Mouse (Mus musculus): ENCODE measurements around the gene Vps41. TPM values are rescaled to one million over a fixed set of nuclear protein-coding genes. Genes with fewer than 3 reads are reported as not detected.

The Vps41 gene
- polyA plus RNA-seq, 1 experiment: 12.6 TPM

DNA sequence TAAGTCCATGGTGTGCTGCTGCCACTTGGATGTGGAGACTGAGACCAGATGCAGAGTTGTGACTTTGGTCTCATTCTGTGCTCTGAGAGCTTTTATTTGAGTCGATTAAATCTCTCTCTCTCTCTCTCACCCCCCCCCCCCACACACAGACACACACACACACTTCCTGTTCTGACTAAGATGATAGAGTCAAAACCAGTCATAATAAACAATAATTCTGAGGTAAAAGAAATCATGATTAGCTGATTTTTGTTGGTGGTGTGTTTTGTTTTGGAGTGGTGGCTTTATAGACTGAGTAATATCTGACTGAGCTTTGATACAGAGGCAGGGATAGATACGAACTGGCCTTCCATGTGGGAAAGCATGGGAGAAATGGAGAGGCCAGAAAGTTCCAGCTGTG, 74.6 kb downstream of the Vps41 start:
- Histone ChIP-seq H3K36me3 (ENCODE audit: control insufficient read depth, insufficient read depth) (no peaks in the 10 kb centered on the region), H3ac (ENCODE audit: control insufficient read depth, insufficient read length, low read depth) (no peak overlapping the region)
- TF ChIP-seq MAX (IDR thresholded peaks at IDR 0.05): no peak
- TF ChIP-seq MYOD1 (IDR thresholded peaks at IDR 0.05; ENCODE audit: control insufficient read depth, insufficient read length, low read depth): no peak
- TF ChIP-seq CEBPB (IDR thresholded peaks at IDR 0.05; ENCODE audit: low read depth): no peak
- TF ChIP-seq USF1 (IDR thresholded peaks at IDR 0.05; ENCODE audit: low read depth): no peak
- TF ChIP-seq FOSL1 (IDR thresholded peaks at IDR 0.05; ENCODE audit: insufficient read depth, low read length, poor library complexity, severe bottlenecking): no peak
- TF ChIP-seq CTCF (IDR thresholded peaks at IDR 0.05; ENCODE audit: control insufficient read depth, insufficient read depth, insufficient read length): no peak
- no peak for TF ChIP-seq MYOG (IDR thresholded peaks at IDR 0.05; ENCODE audit: control insufficient read depth, extremely low read depth, insufficient read length)

GRCm38 (mm10) chr13:18794454-18794853, 77.4 kb downstream of the Vps41 start:
- TF ChIP-seq FOSL1 (IDR thresholded peaks at IDR 0.05; ENCODE audit: insufficient read depth, low read length, poor library complexity, severe bottlenecking): no peak
- TF ChIP-seq MYOD1 (IDR thresholded peaks at IDR 0.05; ENCODE audit: control insufficient read depth, insufficient read length, low read depth): no peak
- no peak for TF ChIP-seq USF1 (IDR thresholded peaks at IDR 0.05; ENCODE audit: low read depth)
- TF ChIP-seq CTCF (IDR thresholded peaks at IDR 0.05; ENCODE audit: control insufficient read depth, insufficient read depth, insufficient read length): no peak
- TF ChIP-seq CEBPB (IDR thresholded peaks at IDR 0.05; ENCODE audit: low read depth): no peak
- TF ChIP-seq MYOG (IDR thresholded peaks at IDR 0.05; ENCODE audit: control insufficient read depth, extremely low read depth, insufficient read length): no peak
- TF ChIP-seq MAX (IDR thresholded peaks at IDR 0.05): no peak

More for the DNA sequence above, 74.6 kb downstream of the Vps41 start:
- Histone ChIP-seq H3K79me2 (ENCODE audit: control insufficient read depth, insufficient read depth) (no peaks in the 10 kb centered on the region), H3K79me3 (ENCODE audit: low read depth) (no peaks in the 10 kb centered on the region), H3K27me3 (ENCODE audit: control insufficient read depth, insufficient read depth, insufficient read length) (no peaks in the 10 kb centered on the region), H3K4me3 (ENCODE audit: insufficient read depth, poor library complexity, severe bottlenecking) (no peak overlapping the region)

GRCm38 (mm10) chr13:18797555-18797954, 80.5 kb downstream of the Vps41 start:
- Histone ChIP-seq H3K36me3 (ENCODE audit: control insufficient read depth, insufficient read depth) (no peaks in the 10 kb centered on the region), H3ac (ENCODE audit: control insufficient read depth, insufficient read length, low read depth) (no peak overlapping the region), H3K79me2 (ENCODE audit: control insufficient read depth, insufficient read depth) (no peaks in the 10 kb centered on the region), H3K79me3 (ENCODE audit: low read depth) (no peaks in the 10 kb centered on the region), H3K27me3 (ENCODE audit: control insufficient read depth, insufficient read depth, insufficient read length) (no peaks in the 10 kb centered on the region), H3K4me3 (ENCODE audit: insufficient read depth, poor library complexity, severe bottlenecking) (no peak overlapping the region)
- TF ChIP-seq MYOD1 (IDR thresholded peaks at IDR 0.05; ENCODE audit: control insufficient read depth, insufficient read length, low read depth) (no peak), MYOG (IDR thresholded peaks at IDR 0.05; ENCODE audit: control insufficient read depth, extremely low read depth, insufficient read length) (no peak), CEBPB (IDR thresholded peaks at IDR 0.05; ENCODE audit: low read depth) (no peak), CTCF (IDR thresholded peaks at IDR 0.05; ENCODE audit: control insufficient read depth, insufficient read depth, insufficient read length) (no peak), FOSL1 (IDR thresholded peaks at IDR 0.05; ENCODE audit: insufficient read depth, low read length, poor library complexity, severe bottlenecking) (no peak), MAX (IDR thresholded peaks at IDR 0.05) (no peak), USF1 (IDR thresholded peaks at IDR 0.05; ENCODE audit: low read depth) (no peak)

More at GRCm38 (mm10) chr13:18794454-18794853, 77.4 kb downstream of the Vps41 start:
- Histone ChIP-seq H3K27me3 (ENCODE audit: control insufficient read depth, insufficient read depth, insufficient read length) (no peaks in the 10 kb centered on the region), H3K36me3 (ENCODE audit: control insufficient read depth, insufficient read depth) (no peaks in the 10 kb centered on the region), H3K4me3 (ENCODE audit: insufficient read depth, poor library complexity, severe bottlenecking) (no peak overlapping the region), H3ac (ENCODE audit: control insufficient read depth, insufficient read length, low read depth) (no peak overlapping the region), H3K79me2 (ENCODE audit: control insufficient read depth, insufficient read depth) (no peaks in the 10 kb centered on the region), H3K79me3 (ENCODE audit: low read depth) (no peaks in the 10 kb centered on the region)

GRCm38 (mm10) chr13:18800434-18800833, 83.3 kb downstream of the Vps41 start:
- Histone ChIP-seq H3K4me3 (ENCODE audit: insufficient read depth, poor library complexity, severe bottlenecking) (no peak overlapping the region), H3K79me3 (ENCODE audit: low read depth) (no peaks in the 10 kb centered on the region), H3K36me3 (ENCODE audit: control insufficient read depth, insufficient read depth) (no peaks in the 10 kb centered on the region), H3K27me3 (ENCODE audit: control insufficient read depth, insufficient read depth, insufficient read length) (no peaks in the 10 kb centered on the region), H3ac (ENCODE audit: control insufficient read depth, insufficient read length, low read depth) (no peak overlapping the region), H3K79me2 (ENCODE audit: control insufficient read depth, insufficient read depth) (no peaks in the 10 kb centered on the region)
- TF ChIP-seq USF1 (IDR thresholded peaks at IDR 0.05; ENCODE audit: low read depth): no peak
- no peak for TF ChIP-seq MYOG (IDR thresholded peaks at IDR 0.05; ENCODE audit: control insufficient read depth, extremely low read depth, insufficient read length)
- TF ChIP-seq MAX (IDR thresholded peaks at IDR 0.05): no peak
- TF ChIP-seq CTCF (IDR thresholded peaks at IDR 0.05; ENCODE audit: control insufficient read depth, insufficient read depth, insufficient read length): no peak
- TF ChIP-seq FOSL1 (IDR thresholded peaks at IDR 0.05; ENCODE audit: insufficient read depth, low read length, poor library complexity, severe bottlenecking): no peak
- no peak for TF ChIP-seq MYOD1 (IDR thresholded peaks at IDR 0.05; ENCODE audit: control insufficient read depth, insufficient read length, low read depth)
- TF ChIP-seq CEBPB (IDR thresholded peaks at IDR 0.05; ENCODE audit: low read depth): no peak

GRCm38 (mm10) chr13:18809465-18809864, 92.4 kb downstream of the Vps41 start:
- H3K27me3 ChIP-seq (ENCODE audit: control insufficient read depth, insufficient read depth, insufficient read length): no peaks in the 10 kb centered on the region
- H3K79me3 ChIP-seq (ENCODE audit: low read depth): no peaks in the 10 kb centered on the region
- no peaks in the 10 kb centered on the region for H3K36me3 ChIP-seq (ENCODE audit: control insufficient read depth, insufficient read depth)
- H3K4me3 ChIP-seq (ENCODE audit: insufficient read depth, poor library complexity, severe bottlenecking): no peak overlapping the region
- TF ChIP-seq MAX (IDR thresholded peaks at IDR 0.05) (no peak), CTCF (IDR thresholded peaks at IDR 0.05; ENCODE audit: control insufficient read depth, insufficient read depth, insufficient read length) (no peak), MYOD1 (IDR thresholded peaks at IDR 0.05; ENCODE audit: control insufficient read depth, insufficient read length, low read depth) (no peak), MYOG (IDR thresholded peaks at IDR 0.05; ENCODE audit: control insufficient read depth, extremely low read depth, insufficient read length) (no peak), FOSL1 (IDR thresholded peaks at IDR 0.05; ENCODE audit: insufficient read depth, low read length, poor library complexity, severe bottlenecking) (no peak)
- no peaks in the 10 kb centered on the region for H3K79me2 ChIP-seq (ENCODE audit: control insufficient read depth, insufficient read depth)
- H3ac ChIP-seq (ENCODE audit: control insufficient read depth, insufficient read length, low read depth): no peak overlapping the region
